Mouse (Mus musculus): ENCODE data around the gene Fibin.

The Fibin gene

DNA sequence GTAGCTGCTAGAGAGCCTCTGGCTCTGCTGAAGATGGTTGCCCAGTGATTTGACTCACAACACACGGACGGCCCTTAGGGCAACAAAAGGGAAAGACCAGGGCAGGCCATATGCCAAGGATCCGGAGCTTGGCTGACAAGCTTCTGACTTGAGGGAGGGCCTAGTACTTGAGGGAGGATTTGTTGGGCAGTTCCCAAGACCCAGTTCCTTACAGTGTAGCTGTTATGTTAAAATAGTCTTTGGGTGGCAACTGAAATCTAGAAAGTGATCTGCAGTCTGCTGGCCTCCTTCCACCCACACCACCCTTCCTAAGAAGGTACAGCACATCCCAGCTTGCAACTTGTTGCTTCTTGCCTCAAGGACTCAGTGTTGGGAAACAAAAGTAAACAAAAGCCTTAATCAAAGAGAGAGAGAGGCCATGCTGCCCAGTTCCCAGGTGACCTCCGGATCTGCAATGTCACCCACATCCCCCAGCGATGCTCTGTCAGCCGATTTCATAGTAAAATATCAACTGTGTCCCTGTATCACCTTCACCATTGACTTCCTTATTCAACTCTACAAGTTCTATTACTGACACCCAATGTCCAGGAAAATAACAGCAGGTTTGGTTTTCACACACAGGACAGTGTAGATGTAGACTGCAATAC is 48.4 kb downstream of the Fibin start, which contains the start of gene Bbox1:
Gene Bbox1 (minus strand): TSS at position 52 of the 647 bp plus-strand sequence.
- DNase-seq (ENCODE audit: low read depth, low spot score), result no peak

DNA sequence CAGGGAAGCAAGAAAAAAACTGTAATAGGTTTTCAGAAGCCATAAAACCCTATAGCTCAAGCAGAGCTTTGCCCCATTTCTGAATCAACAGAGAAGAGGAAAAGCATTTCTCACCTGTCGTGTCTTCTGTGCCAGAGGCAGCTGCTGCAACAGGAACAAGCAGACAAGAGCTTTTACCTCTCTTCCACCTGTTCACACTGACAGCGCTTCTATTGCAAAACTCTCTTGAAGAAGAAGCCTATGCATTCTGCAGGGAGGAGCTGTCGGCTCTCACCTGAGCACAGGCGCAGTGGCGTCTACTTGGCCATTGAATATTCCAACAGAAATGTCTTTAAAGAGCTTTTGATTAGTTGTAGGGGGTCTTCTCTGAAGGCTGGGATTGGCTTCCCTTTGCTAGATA is 48.9 kb downstream of the Fibin start:
- no peak for DNase-seq (ENCODE audit: low read depth, low spot score)

DNA sequence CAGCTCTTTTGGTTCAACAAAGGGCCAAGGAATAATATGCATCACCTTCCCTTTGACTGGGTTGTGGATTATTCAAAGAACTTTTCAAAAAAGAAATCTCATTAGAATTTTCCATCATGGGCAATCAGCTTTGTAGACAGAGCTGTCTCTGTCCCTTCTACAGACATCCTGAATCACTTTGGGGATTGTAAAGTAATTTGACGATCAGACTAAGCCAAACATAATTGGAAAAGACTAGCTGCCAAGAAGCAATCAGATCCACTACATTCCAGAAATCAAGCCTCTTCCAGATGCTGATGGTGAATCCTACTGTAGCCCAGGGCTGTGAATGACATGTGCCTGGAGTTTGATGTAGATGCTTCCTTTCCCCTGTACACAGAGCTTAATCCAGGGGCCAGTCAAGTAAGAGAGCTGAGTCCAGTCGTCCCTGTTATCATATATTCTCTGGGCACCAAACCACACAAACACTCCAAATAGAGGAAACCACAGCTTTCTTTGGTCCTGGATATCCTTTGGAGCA is 49.6 kb downstream of the Fibin start:
- DNase-seq (ENCODE audit: low read depth, low spot score), result no peak

Measured in telencephalon, adult 2 months (tissue).